Mouse (Mus musculus) neural tube, embryonic 12.5 days (tissue): Measurements from ENCODE around the gene Pcyt1b. TPM values are rescaled to one million over a fixed set of nuclear protein-coding genes. Genes with fewer than 3 reads are reported as not detected.

Experiments
- ATAC-seq: fragments of 200-750 bp; cut with Nextera tagmentation; 2 replicates; pipeline ENCODE4 v1.8.0; 2017; ENCODE audit warnings: low read depth, mild to moderate bottlenecking, moderate TSS enrichment, moderate library complexity; ENCODE audit not compliant: low FRiP score
- H3K27ac ChIP-seq: fragments of 300-500 bp; sonication (generic); 2 replicates; pipeline ENCODE4 v1.5.1; 2016
- H3K27me3 ChIP-seq: fragments of 300-500 bp; sonication (generic); replicated peaks from 2 replicates; pipeline ENCODE4 v1.6.1; 2016; ENCODE audit warnings: mild to moderate bottlenecking
- H3K36me3 ChIP-seq: fragments of 300-500 bp; sonication (generic); 2 replicates; pipeline ENCODE4 v1.6.1; 2016; ENCODE audit warnings: mild to moderate bottlenecking
- H3K4me1 ChIP-seq: fragments of 300-500 bp; sonication (generic); 2 replicates; pipeline ENCODE4 v1.6.1; 2016
- H3K4me2 ChIP-seq: fragments of 300-500 bp; sonication (generic); replicated peaks from 2 replicates; pipeline ENCODE4 v1.6.1; 2016; ENCODE audit warnings: mild to moderate bottlenecking
- H3K4me3 ChIP-seq: fragments of 300-500 bp; sonication (generic); 2 replicates; pipeline ENCODE4 v1.5.1; 2016
- H3K9ac ChIP-seq: fragments of 300-500 bp; sonication (generic); 2 replicates; pipeline ENCODE4 v1.6.1; 2016; ENCODE audit warnings: mild to moderate bottlenecking
- H3K9me3 ChIP-seq: fragments of 300-500 bp; sonication (generic); 2 replicates; pipeline ENCODE4 v1.6.1; 2016; ENCODE audit warnings: mild to moderate bottlenecking
- WGBS: fragments of 180-500 bp; shearing (Covaris S2); methylation state at CpG from one replicate; pipeline ENCODE4 v1.1.7; 2016; 5-methylcytosine and 5-hydroxymethylcytosine counted together
- polyA plus RNA-seq: library from polyadenylated mRNA; unstranded; fragments of >200 nt; fragmentation: Nextera tagmentation; extraction: Ambion mirVana; gene quantifications from 2 replicates; pipeline ENCODE4 v1.2.1, GENCODE M21; 2016

The Pcyt1b gene
- polyA plus RNA-seq, 1 experiment from 2014 or later: 18.6 TPM

DNA sequence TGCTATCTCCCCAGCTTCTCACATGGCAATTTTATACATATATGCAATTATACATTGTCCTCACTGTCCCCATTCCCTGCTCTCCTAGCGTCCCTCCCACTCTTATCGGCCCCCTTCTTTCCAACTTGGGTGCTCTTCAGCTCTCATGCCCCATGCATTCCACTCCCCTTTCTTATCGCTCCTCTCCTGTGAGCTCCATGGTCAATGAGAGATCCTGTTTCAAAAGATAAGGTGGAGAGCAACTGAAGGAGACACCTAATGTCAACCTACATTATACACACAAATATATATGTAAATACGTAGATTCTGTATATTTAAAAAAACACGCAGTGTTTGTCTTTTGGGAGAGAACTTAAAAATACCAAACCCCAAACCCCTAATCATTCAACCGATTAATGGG is 95.9 kb downstream of the Pcyt1b start:
- no peak overlapping the region for H3K9ac ChIP-seq
- H3K9me3 ChIP-seq: no peaks in the 10 kb centered on the region
- H3K27ac ChIP-seq: no peak overlapping the region
- H3K4me2 ChIP-seq: no peak overlapping the region
- H3K27me3 ChIP-seq: no peaks in the 10 kb centered on the region
- no peak for ATAC-seq
- no peaks in the 10 kb centered on the region for H3K4me1 ChIP-seq
- WGBS: 91% methylated on average over 6 of the region's 6 CpGs
- no peaks in the 10 kb centered on the region for H3K36me3 ChIP-seq
- no peak overlapping the region for H3K4me3 ChIP-seq

DNA sequence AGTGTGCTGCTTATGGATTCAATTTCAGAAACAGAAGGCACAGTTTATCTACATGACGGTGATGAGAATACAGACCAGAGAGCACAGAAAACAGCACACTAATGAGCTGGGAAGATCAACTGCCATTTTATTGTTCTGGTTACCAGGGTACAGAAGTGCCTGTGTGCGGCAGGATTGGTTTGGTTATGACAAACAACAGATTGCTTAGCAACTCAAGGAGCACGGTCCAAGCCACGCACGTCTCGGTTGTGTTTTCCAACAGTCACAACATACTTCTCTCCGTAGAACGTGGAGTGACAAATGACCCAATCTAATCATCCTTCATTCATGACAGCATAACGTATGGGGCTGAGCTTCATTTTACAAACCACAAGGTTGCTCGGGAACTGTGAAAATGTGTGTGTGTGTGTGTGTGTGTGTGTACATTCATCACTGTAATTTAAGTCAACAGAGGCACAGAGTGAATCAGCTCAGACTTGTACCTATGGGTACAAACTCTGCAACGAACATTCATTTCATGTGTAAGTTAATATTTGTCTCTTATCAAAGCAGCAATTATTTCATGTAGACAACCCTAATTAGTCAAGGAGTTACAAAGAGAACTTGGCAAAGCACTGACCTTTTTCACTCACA is 100.7 kb downstream of the Pcyt1b start:
- ATAC-seq: no peak
- Histone ChIP-seq H3K9ac (no peak overlapping the region), H3K4me3 (no peak overlapping the region), H3K36me3 (no peaks in the 10 kb centered on the region), H3K4me2 (no peak overlapping the region), H3K9me3 (no peaks in the 10 kb centered on the region), H3K27me3 (no peaks in the 10 kb centered on the region), H3K27ac (no peak overlapping the region), H3K4me1 (no peaks in the 10 kb centered on the region)
- 68% methylated on average over 11 of the region's 11 CpGs for WGBS

DNA sequence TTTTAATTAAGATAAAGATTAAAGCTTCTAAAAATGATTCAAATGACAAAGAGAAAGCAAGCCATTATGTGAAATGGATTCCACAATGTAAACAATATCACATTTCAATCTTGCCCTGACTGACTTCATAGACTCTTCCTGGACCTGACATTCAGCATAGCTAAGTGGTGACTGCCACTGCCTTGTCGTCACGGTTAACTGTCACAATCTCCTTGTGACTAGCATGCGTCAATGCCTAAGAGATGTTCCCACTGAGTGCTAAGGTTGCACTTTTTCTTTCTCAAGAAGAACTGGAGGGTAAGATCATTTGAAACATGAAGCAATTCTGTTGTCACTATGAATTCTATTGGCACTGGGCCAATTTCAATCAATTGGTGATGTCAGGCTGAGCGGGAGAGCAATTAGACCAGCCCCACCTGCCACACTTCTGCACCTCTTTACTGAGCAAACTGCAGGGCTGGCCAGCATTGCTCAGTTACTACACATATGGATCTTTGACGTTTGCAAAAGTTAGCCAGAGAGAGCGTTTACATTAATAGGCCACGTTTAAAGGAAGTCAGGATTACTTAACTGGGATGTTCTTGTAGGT is 102.3 kb downstream of the Pcyt1b start:
- no peaks in the 10 kb centered on the region for H3K4me1 ChIP-seq
- no peak overlapping the region for H3K27ac ChIP-seq
- H3K9ac ChIP-seq: no peak overlapping the region
- no peaks in the 10 kb centered on the region for H3K36me3 ChIP-seq
- H3K4me3 ChIP-seq: no peak overlapping the region
- H3K4me2 ChIP-seq: no peak overlapping the region
- H3K9me3 ChIP-seq: no peaks in the 10 kb centered on the region
- ATAC-seq: no peak
- no peaks in the 10 kb centered on the region for H3K27me3 ChIP-seq
- 78% methylated on average over 7 of the region's 7 CpGs for WGBS

DNA sequence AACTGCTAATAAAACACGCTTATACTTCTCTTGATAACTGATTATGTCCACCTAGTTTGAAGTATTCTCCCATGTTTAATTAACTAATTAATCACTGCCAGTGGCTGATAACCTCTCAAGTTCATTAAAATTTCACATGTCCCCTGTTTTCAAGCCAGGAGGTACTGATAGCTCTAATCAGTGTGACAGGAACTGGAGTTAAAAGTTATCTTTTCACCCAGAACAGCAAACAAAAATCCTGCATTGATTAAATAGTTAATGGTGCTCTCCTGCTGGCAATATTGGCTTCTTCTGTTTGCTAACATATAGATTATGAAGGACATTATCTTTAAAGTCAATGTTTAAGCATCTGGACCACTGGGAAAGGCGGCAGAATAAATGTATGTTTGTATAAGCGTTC is 106.1 kb downstream of the Pcyt1b start:
- H3K36me3 ChIP-seq: no peaks in the 10 kb centered on the region
- WGBS: 83% methylated on average over 3 of the region's 3 CpGs
- H3K4me1 ChIP-seq: no peaks in the 10 kb centered on the region
- H3K9ac ChIP-seq: no peak overlapping the region
- no peaks in the 10 kb centered on the region for H3K9me3 ChIP-seq
- no peak for ATAC-seq
- H3K27me3 ChIP-seq: no peaks in the 10 kb centered on the region
- no peak overlapping the region for H3K27ac ChIP-seq
- H3K4me3 ChIP-seq: no peak overlapping the region
- no peak overlapping the region for H3K4me2 ChIP-seq

DNA sequence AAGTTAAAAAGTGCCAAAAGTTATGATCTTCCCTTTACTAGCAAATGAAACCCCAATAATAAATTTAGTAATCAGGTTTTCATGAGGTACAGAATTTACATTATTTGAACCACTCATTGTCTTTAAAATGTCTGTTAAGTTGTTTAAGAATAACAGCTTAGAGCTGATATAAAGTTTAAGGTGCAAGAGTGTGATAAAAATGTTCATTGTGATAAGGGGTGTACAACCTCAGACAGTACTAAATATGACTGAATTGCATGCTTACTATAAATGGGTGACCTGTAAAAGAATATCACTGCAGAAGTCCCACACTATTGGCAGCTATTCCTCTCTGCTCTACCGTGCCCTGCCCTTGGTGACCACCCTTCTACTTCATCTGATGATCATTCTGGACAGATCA is 134.9 kb downstream of the Pcyt1b start:
- no peak overlapping the region for H3K4me3 ChIP-seq
- no peak overlapping the region for H3K9ac ChIP-seq
- no peaks in the 10 kb centered on the region for H3K9me3 ChIP-seq
- H3K4me2 ChIP-seq: no peak overlapping the region
- no peak for ATAC-seq
- H3K27ac ChIP-seq: no peak overlapping the region
- 83% methylated on average over 1 of the region's 1 CpGs for WGBS
- no peaks in the 10 kb centered on the region for H3K27me3 ChIP-seq
- H3K36me3 ChIP-seq: no peaks in the 10 kb centered on the region
- H3K4me1 ChIP-seq: no peaks in the 10 kb centered on the region

DNA sequence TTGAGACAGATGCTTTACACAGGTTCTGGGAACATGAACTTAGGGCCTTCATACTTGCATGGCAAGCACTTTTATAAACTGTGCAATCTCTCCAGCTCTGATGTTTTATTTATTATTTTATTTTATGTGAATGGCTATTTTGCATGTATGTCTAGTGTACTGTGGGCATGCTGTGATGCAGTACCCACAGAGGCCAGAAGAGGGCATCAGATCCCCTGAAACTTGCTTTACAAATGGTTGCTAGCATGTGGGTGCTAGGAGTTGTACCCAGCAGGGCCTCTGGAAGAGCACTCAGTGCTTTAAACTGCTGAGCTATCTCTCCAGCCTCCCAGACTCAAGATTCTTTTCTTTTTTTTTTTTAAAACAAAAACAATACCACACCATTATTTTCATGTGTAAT is 138.5 kb downstream of the Pcyt1b start:
- no peak for ATAC-seq
- Histone ChIP-seq H3K4me1 (no peaks in the 10 kb centered on the region), H3K27me3 (no peaks in the 10 kb centered on the region), H3K9ac (no peak overlapping the region), H3K36me3 (no peaks in the 10 kb centered on the region), H3K27ac (no peak overlapping the region), H3K9me3 (no peaks in the 10 kb centered on the region), H3K4me3 (no peak overlapping the region), H3K4me2 (no peak overlapping the region)

Other genes with a start within 250 kb of the Pcyt1b start
- gene Pola1, start 22.7 kb upstream of the Pcyt1b start, polyA plus RNA-seq: 12.7 and 14.0 TPM in 2 replicates
- gene Pdk3, start 177.3 kb downstream of the Pcyt1b start, polyA plus RNA-seq: 42.6 and 43.6 TPM in 2 replicates